Mouse (Mus musculus) embryonic fibroblast, embryonic 13.5 days (primary cell): ENCODE measurements around the gene Usp39. TPM values are rescaled to one million over a fixed set of nuclear protein-coding genes. Genes with fewer than 3 reads are reported as not detected.
A peak's percentile ranks its signal among the peaks of the same experiment; 100 is the strongest.

Experiments
- H3K27ac ChIP-seq: 2 replicates; pipeline ENCODE4 v1.5.1; 2012; ENCODE audit warnings: low read length, control low read depth, inconsistent platforms; ENCODE audit not compliant: insufficient read depth
- H3K4me1 ChIP-seq: 2 replicates; pipeline ENCODE4 v1.6.1; 2011; ENCODE audit warnings: low read length; ENCODE audit not compliant: control insufficient read depth, insufficient read depth
- H3K4me3 ChIP-seq: 2 replicates; pipeline ENCODE4 v1.5.1; 2011; ENCODE audit warnings: mild to moderate bottlenecking, control low read depth, low read length; ENCODE audit not compliant: insufficient read depth
- CTCF ChIP-seq: IDR thresholded peaks from 2 replicates; pipeline ENCODE4 v1.5.1; 2011; ENCODE audit warnings: mild to moderate bottlenecking, control low read depth, low read length, moderate library complexity, borderline replicate concordance; ENCODE audit not compliant: insufficient read depth
- POLR2A ChIP-seq: IDR thresholded peaks from 2 replicates; pipeline ENCODE4 v1.6.1; 2011; ENCODE audit warnings: low read depth, mild to moderate bottlenecking, control low read depth, low read length, moderate library complexity
- polyA plus RNA-seq: library from polyadenylated mRNA; stranded (reverse); fragments of >200 nt; gene quantifications from 2 replicates; pipeline ENCODE4 v1.2.4, GENCODE M21; 2011; ENCODE audit warnings: low read depth; ENCODE audit not compliant: missing spikeins, insufficient read length

Usp39 gene
- polyA plus RNA-seq, 1 experiment, result 73.5 TPM

- no peak for TF ChIP-seq CTCF
- H3K4me3 ChIP-seq, result no peak overlapping the region
- H3K27ac ChIP-seq, result no peak overlapping the region
- no peaks in the 10 kb centered on the region for H3K4me1 ChIP-seq
Measured at GRCm38 (mm10) chr6:72316044-72316443, 28.9 kb downstream of the Usp39 start.

GRCm38 (mm10) chr6:72315384-72315783 is 29.6 kb downstream of the Usp39 start:
- Histone ChIP-seq H3K27ac (no peak overlapping the region), H3K4me3 (no peak overlapping the region), H3K4me1 (no peaks in the 10 kb centered on the region)
- TF ChIP-seq CTCF (no peak), POLR2A (no peak)

GRCm38 (mm10) chr6:72313124-72313867 is 31.7 kb downstream of the Usp39 start:
- TF ChIP-seq POLR2A, result no peak
- TF ChIP-seq CTCF, result no peak
- H3K4me1 ChIP-seq, result no peaks in the 10 kb centered on the region
- no peak overlapping the region for H3K27ac ChIP-seq
- no peak overlapping the region for H3K4me3 ChIP-seq

GRCm38 (mm10) chr6:72312198-72312597 is 32.8 kb downstream of the Usp39 start:
- Histone ChIP-seq H3K4me3 (no peak overlapping the region), H3K27ac (no peak overlapping the region), H3K4me1 (no peaks in the 10 kb centered on the region)
- TF ChIP-seq CTCF (no peak), POLR2A (no peak)

- no peak overlapping the region for H3K27ac ChIP-seq
- H3K4me3 ChIP-seq, result no peak overlapping the region
- no peaks in the 10 kb centered on the region for H3K4me1 ChIP-seq
- TF ChIP-seq CTCF (no peak), POLR2A (no peak)
Measured at GRCm38 (mm10) chr6:72303510-72303909, 41.5 kb downstream of the Usp39 start.

GRCm38 (mm10) chr6:72302349-72302925 is 42.5 kb downstream of the Usp39 start:
- Histone ChIP-seq H3K27ac (no peak overlapping the region), H3K4me3 (no peak overlapping the region), H3K4me1 (peaks cover 2% of the 10 kb centered on the region; the same call in 1 of the 2 replicates)
- TF ChIP-seq POLR2A, result no peak
- TF ChIP-seq CTCF, result no peak

- Histone ChIP-seq H3K4me3 (no peak overlapping the region), H3K27ac (no peak overlapping the region), H3K4me1 (peaks cover 2% of the 10 kb centered on the region; the same call in 1 of the 2 replicates)
- TF ChIP-seq CTCF (no peak), POLR2A (no peak)
Measured at GRCm38 (mm10) chr6:72297825-72298224, 47.2 kb downstream of the Usp39 start.

- Histone ChIP-seq H3K4me3 (no peak overlapping the region), H3K27ac (no peak overlapping the region), H3K4me1 (peaks cover 2% of the 10 kb centered on the region; the same call in 1 of the 2 replicates)
- TF ChIP-seq POLR2A, result no peak
- no peak for TF ChIP-seq CTCF
Measured at GRCm38 (mm10) chr6:72292972-72293651, 51.9 kb downstream of the Usp39 start.

- Histone ChIP-seq H3K27ac (no peak overlapping the region), H3K4me3 (no peak overlapping the region), H3K4me1 (no peaks in the 10 kb centered on the region)
- TF ChIP-seq CTCF (no peak), POLR2A (no peak)
Measured at GRCm38 (mm10) chr6:72289484-72289883, 55.5 kb downstream of the Usp39 start.

- H3K27ac ChIP-seq, result no peak overlapping the region
- H3K4me3 ChIP-seq, result no peak overlapping the region
- peak; percentile 44; the same call in 1 of the 2 replicates for TF ChIP-seq CTCF
- no peak for TF ChIP-seq POLR2A
- no peaks in the 10 kb centered on the region for H3K4me1 ChIP-seq
Measured at GRCm38 (mm10) chr6:72283914-72284313, 61.1 kb downstream of the Usp39 start.
